Mouse (Mus musculus) cerebellum, postnatal 10 days (tissue): ENCODE measurements around the gene Yipf3.

Source experiments
- DNase-seq, 2 experiments: peaks; one replicate each; pipeline ENCODE4 v3.0.0; 2021; ENCODE audit warnings: mixed read lengths in 2 of 2

The Yipf3 gene

DNA sequence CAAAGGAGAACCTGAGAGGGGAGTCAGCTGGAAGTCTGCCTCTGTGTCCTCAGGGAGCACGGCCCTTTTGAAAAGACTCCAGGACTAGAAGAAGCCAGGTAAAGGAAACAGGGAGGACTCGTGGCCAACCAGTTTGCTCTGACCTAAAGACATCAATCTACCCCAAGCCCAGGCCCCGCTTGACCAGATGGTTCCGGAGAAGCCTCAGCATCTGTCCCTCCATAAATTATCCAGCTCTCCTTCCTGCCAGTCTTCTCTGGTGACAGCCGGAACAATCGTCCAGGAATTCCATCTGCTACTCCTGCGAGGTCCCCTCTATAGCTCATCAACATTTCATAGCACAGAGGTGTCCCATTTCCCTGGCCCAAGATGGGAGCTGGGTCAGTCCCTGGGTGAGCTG lies 36.8 kb downstream of the Yipf3 start:
- DNase-seq: peak; percentile 43 to 51

DNA sequence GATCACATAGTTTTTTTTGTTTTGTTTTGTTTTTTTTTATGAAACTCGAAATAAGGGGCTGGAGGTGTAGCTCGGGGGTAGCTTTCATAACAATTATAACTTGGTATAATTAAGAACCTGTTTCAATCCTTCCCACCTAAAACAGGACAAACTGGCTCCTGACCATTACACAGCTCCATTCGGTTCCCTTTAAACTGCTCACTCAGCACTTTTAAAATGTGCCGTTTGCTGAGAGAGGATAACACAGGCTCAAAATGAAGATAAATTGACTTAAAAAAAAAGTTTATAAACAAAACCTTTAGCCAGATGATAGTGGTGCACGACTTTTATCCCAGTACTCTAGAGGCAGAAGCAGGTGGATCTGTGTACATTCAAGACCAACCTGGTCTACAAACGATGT lies 37.5 kb downstream of the Yipf3 start:
- DNase-seq: no peak

DNA sequence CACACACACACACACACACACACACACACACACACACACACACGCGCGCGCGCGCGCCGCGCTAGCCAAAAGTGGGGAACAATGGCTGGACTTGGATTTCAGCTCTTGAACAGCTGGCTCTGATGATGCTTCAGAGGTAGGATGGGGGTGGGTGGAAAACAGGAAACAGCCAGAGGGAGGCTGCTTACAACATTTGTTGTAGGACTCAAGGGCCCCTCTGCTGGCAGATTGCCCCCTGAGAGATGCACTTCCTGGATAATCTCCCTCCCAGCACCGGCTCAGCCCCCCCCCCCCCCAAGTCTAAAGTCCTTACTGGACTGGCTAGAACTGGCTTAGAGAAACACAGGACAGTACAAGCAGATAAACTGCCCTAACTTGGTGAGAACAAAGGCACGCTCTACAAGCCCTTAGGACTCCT lies 39.8 kb downstream of the Yipf3 start:
- peak in 1 of 2 experiments; percentile 29 for DNase-seq

DNA sequence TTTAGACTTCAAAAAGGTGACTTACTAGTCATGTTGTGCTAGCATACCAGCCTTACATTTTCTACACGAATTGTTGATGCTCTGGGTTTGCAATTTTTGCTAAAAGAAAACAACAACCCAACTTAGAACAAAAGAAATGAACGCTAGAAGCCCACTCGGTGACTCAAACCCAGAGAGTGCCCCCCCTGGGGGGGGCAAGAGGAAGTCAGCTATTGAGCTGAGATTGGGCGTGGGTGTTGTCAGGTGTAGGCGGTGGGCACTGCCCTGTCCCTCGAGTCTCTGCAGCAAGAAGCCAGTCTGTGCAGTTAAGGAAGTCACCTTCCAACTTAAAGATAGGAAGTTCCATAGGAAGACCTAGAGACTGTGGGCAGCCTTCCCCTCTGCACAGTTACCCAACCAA lies 48.7 kb downstream of the Yipf3 start:
- no peak for DNase-seq

DNA sequence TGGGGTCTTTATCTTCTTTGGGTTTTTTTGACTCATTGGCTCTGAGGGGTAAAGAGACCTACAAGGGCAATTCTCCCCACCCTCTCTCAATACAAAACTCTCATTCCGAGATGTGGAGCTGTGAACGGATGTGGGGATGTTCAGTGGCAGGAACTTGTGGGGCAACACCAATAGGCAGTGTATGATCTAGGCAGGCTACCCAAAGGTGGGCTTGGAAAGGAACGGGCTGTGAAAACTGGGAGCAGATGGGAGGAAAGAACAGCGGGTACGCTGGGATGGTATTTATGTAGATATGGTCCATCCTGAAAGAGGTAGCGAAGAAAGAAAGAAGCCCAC lies 49.1 kb downstream of the Yipf3 start:
- DNase-seq: no peak

DNA sequence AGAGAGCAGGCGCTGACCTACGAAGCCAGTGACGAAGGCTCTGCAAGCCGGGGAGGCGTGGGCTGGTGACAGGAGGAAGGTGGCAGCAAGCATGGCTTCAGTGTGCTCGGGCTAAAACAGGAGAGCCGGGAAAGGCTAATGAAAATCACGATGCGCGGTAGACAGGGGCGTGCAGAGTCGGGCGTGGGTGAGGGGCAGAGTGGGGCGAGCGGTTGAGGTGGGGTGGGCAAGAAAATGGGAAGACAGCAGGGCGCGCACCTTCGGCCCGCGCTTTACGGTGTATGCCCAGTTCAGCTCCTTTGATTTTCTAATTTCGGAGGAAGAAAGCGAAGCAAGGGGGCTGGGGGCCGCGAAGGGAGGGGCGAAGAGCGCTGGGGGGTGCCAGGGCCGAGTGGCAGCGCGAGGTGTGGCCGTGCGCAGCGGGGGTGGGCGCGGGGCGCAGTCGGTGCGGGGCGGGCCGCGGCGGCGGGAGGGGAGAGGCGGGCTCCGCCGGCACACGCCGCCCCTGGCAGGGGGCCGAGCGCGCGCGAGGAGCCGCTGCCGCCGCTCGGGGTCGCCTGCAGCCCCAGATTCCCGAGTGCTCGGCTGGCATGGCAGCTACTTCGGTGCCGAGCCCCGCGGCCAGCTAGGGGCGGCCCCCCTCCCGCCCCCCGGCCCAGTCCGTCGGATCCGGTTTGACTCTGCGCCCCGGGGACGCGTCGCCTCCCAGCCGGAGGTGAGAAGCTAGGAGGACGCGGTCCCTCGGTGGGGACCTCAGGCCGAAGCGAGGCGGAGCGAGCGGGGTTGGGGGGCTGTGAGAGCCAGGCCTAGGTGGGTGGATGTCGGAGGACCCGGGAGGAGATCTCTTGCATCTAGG lies 49.7 kb downstream of the Yipf3 start, which contains the start of gene Dlk2:
Dlk2 (plus strand) TSS at position 58 of the 856 bp plus-strand sequence.
- DNase-seq: peak; percentile 58 to 59

DNA sequence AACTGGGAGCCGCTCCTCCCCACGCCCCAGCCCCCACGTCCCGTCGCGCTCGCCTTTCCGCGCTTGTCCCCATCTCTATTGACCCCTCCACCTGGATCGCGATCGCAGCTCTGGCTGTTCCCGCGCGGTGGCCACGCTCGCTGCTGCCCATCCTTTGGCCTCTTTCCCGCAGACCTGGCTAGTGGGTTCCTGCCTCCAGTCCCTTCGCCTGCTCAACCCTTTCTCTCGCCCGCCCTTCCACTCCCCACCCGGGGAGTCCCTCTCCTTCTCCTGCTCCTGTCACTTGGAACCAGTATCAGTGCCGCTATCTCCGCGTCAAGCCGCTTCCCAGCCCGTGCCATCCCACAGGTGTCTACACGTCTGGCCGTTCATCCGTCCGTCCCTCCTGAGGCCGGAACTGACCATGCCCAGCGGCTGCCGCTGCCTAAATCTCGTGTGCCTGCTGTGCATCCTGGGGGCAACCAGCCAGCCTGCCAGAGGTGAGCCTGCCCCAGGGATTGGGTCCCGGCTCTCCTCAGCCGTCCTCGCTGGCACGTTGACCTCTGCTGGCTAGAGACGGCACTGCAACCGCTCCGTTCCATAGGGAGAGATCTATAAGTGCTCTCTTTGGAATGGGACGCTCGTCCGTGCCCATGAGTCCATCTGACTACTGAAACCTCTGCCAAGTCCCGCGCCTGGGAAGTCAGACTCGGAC lies 50.5 kb downstream of the Yipf3 start:
- DNase-seq: peak; percentile 91

DNA sequence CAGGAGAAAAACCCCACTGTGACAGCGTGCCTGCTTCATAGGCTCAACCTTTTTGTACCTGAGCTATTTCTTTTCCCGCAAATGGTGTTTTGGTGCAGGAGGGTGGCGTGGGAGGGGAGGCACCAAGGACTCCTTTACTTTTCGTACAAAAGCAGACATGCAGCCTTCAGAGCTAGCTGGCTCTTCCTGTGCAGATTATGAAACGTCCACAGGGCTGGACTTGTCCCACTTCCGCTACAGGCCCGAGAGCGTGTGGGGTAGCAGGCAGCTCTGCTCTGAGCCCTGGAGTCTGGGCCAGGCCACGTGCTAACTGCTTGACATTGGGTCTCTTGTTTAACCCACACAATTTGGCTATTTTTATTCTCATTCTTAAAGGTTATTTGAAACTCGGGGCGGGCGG lies 54.0 kb downstream of the Yipf3 start:
- no peak for DNase-seq
